Mouse (Mus musculus) cortical plate, adult 2 months (tissue): ENCODE results near the gene Arvcf. TPM values are rescaled to one million over a fixed set of nuclear protein-coding genes. Genes with fewer than 3 reads are reported as not detected.

Source experiments
- H3K27ac ChIP-seq: fragments of 200-500 bp; 2 replicates; pipeline ENCODE4 v1.5.1; 2012; ENCODE audit warnings: low read length, control low read depth, inconsistent platforms; ENCODE audit not compliant: insufficient read depth
- H3K4me1 ChIP-seq: fragments of 200-500 bp; 2 replicates; pipeline ENCODE4 v1.6.1; 2011; ENCODE audit warnings: low read length; ENCODE audit not compliant: control insufficient read depth, insufficient read depth
- H3K4me3 ChIP-seq: fragments of 200-500 bp; 2 replicates; pipeline ENCODE4 v1.5.1; 2011; ENCODE audit warnings: mild to moderate bottlenecking, low read length, control low read depth; ENCODE audit not compliant: insufficient read depth
- CTCF ChIP-seq: fragments of 200-500 bp; IDR thresholded peaks from 2 replicates; pipeline ENCODE4 v1.5.1; 2011; ENCODE audit warnings: mild to moderate bottlenecking, control low read depth, low read length; ENCODE audit not compliant: insufficient read depth; ENCODE audit errors: extremely low read depth
- POLR2A ChIP-seq: fragments of 200-500 bp; IDR thresholded peaks from 2 replicates; pipeline ENCODE4 v1.6.1; 2011; ENCODE audit warnings: mild to moderate bottlenecking, low read length, control low read depth; ENCODE audit not compliant: insufficient read depth; ENCODE audit errors: extremely low read depth
- polyA plus RNA-seq: library from polyadenylated mRNA; depleted of rRNA; stranded (reverse); fragments of >200 nt; gene quantifications from 2 replicates; pipeline ENCODE4 v1.2.3, GENCODE M21; 2012

Gene Arvcf
- polyA plus RNA-seq, 1 experiment: 30.6 TPM

- H3K4me1 ChIP-seq: peaks cover 4% of the 10 kb centered on the region; the same call in 1 of the 2 replicates
- H3K4me3 ChIP-seq: no peak overlapping the region
- no peak overlapping the region for H3K27ac ChIP-seq
- TF ChIP-seq CTCF (no peak), POLR2A (no peak)
Measured at GRCm38 (mm10) chr16:18394056-18394455, 46.1 kb downstream of the Arvcf start.

DNA sequence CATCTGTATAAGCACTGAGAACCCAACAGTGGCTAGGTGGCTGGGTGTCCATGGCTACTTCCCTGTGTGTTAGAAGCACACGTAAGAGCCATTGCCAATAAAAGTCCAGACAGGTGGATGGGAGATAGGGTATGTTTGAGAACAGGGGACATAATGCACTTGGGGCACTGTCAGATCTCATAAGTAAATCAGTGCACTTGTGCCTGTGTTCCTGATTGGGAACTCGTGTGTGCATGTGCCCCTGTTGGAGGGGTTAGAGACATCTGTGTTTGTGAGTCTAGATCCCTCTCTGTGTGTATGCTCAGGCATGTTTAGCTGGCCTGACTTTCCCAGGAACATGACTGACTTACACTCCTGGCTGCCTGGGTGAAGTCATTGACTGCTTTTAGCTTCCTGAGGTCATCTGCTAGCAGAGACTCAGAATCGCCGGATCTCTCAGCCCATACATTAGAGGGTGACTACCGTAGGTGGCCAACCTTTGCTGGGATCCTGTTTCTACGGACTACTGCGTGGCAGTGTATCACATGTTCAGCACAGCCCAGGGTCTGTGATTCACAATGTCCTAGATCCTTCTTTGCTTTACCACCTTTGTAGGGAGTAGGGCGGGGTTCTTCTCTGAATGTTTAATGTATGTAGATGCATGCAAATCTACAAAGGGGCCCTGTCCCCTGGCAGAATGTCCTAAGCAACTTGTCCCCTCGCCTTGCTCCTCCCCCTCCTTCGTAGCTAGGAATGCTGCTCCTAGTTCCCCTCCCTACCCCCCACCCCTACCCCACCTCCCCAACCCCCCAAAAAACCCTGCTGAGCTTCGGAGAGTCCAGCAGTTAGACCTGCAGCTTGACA, 47.0 kb downstream of the Arvcf start:
- no peak for TF ChIP-seq POLR2A
- H3K4me3 ChIP-seq: no peak overlapping the region
- H3K4me1 ChIP-seq: peaks cover 4% of the 10 kb centered on the region; the same call in 1 of the 2 replicates
- H3K27ac ChIP-seq: no peak overlapping the region

DNA sequence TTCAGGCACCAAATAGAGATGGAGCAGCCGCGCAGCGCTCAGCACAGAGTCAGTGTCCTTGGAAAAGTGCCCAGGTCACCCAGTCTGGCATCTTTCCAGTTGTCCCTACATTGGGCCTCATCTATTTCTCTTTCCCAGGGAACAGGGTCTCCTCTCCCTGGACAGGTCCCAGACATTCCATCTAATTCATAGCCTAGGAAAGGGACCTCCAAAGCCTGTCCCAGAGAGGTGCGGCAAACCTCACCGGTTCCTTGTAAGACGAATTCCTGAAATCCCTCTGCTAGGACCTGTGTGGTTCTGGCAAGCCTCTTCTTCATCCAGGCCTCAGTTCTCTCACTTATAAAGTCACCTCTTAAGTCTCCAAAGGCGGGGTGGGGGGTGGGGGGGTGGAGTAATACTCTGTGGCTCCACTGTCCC, 47.6 kb downstream of the Arvcf start:
- Histone ChIP-seq H3K4me1 (peaks cover 8% of the 10 kb centered on the region), H3K27ac (no peak overlapping the region)

DNA sequence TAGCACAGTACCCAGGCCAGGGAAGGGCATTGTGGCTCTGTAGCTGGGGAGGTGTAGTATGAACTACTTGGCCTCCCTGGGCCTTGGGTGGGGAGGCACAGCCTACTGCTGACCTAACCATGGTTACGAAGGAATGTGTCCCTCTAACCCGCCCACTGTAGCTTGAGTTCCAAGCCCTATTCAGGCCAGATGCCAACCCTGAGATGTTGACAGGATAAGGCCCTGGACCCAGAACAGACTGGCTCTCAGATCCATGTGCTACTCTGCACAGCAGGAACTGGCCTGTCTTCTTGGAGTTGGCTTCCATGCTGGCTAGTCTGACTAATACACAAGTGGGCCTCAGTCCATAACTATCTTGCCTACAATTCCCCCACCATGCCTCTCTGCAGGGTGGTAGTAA, 48.2 kb downstream of the Arvcf start:
- no peak for TF ChIP-seq CTCF
- Histone ChIP-seq H3K27ac (no peak overlapping the region), H3K4me3 (no peak overlapping the region), H3K4me1 (peaks cover 9% of the 10 kb centered on the region)

More for the DNA sequence above, 47.6 kb downstream of the Arvcf start:
- no peak overlapping the region for H3K4me3 ChIP-seq
- TF ChIP-seq CTCF (no peak), POLR2A (no peak)

GRCm38 (mm10) chr16:18396791-18397621, 49.0 kb downstream of the Arvcf start:
- H3K4me1 ChIP-seq: peaks cover 9% of the 10 kb centered on the region
- TF ChIP-seq CTCF (no peak), POLR2A (no peak)
- no peak overlapping the region for H3K4me3 ChIP-seq
- no peak overlapping the region for H3K27ac ChIP-seq

DNA sequence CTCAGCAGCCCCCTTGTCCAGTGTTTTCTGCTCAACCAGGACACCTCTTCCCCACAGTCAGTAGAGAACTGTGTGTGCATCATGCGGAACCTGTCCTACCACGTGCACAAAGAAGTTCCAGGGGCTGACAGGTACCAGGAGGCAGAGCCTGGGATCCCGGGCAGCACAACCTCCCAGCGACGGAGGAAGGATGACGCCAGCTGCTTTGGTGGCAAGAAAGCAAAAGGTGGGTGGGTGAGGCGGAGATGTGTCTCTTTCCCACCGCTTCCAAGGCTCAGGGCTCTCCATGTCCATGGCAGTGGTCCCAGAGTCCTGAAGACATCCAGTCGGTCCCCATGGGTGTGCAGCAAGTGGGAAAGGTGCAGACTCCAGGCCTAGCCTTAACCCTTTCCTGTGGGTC, 52.0 kb downstream of the Arvcf start:
- Histone ChIP-seq H3K27ac (no peak overlapping the region), H3K4me1 (peaks cover 9% of the 10 kb centered on the region), H3K4me3 (no peak overlapping the region)
- TF ChIP-seq POLR2A (no peak), CTCF (no peak)

DNA sequence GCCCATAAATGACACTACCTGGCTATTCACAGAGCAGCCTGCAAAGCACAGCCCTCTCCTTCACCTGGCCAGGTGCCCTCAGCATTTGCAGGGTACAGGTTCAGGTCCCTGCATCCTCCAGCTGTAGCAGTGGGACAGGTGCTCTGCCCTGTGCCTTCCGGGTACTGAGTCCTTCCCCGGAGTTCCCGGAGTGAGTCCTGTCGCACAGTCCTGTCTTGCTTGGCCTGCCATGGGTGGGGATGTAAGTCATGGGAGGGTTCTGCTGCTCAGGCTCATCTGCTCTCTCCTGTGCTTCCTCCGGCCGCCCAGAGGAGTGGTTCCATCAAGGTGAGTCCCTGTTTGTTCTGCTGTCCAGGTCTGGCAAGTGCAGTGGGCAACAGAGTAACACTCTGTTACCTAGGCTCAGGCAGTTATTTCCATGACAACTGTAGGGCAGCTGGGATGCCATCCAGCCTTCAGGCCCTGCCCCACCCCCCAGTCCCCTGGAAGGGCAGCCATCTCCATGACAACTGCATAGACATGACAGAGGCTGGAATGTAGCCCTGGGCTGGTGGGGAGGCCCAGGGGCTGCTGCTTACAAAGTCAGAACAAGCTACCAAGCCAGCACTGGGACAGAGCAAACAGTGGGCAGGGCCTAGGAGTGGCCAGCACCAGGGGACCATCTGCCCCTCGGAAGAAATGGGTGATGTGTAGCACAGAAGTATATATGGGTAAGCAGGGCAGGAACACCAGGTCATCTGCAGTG, 52.7 kb downstream of the Arvcf start:
- Histone ChIP-seq H3K27ac (no peak overlapping the region), H3K4me3 (no peak overlapping the region), H3K4me1 (peaks cover 8% of the 10 kb centered on the region)
- no peak for TF ChIP-seq POLR2A
- no peak for TF ChIP-seq CTCF

GRCm38 (mm10) chr16:18403285-18403684, 55.3 kb downstream of the Arvcf start:
- no peak overlapping the region for H3K27ac ChIP-seq
- peaks cover 5% of the 10 kb centered on the region for H3K4me1 ChIP-seq
- no peak overlapping the region for H3K4me3 ChIP-seq
- TF ChIP-seq CTCF: no peak
- no peak for TF ChIP-seq POLR2A

- no peak for TF ChIP-seq CTCF
- TF ChIP-seq POLR2A: no peak
- peaks cover 4% of the 10 kb centered on the region for H3K4me1 ChIP-seq
- no peak overlapping the region for H3K4me3 ChIP-seq
- H3K27ac ChIP-seq: 0 out of 2 replicates have a peak overlapping the region, but pooled peaks have one; percentile 2
Measured at GRCm38 (mm10) chr16:18405091-18405854, 57.3 kb downstream of the Arvcf start.
